Comparison of ENCODE assay signal across 8 mouse cellular contexts in genomic region chr3:28107446-28108004, GRCm38 (mm10).
DNase-seq lines count a peak whose midpoint lies in the region.

No protein-coding gene starts in this region.

- peak; percentile 7 to 26 for DNase-seq in urinary bladder, adult 18-20 months (ENCODE audit: low spot score in 2 of 2)
- no peak for DNase-seq in urinary bladder, postnatal 10 days (ENCODE audit: low spot score)
- DNase-seq in embryo, embryonic 11 days: peak; percentile 71
- peak; percentile 22 to 50 for DNase-seq in heart, postnatal 14 days
- peak; percentile 25 to 51 for DNase-seq in kidney, postnatal 4 days
- DNase-seq in lung, postnatal 25 days (ENCODE audit: low spot score): peak; percentile 47
- peak; percentile 9 for DNase-seq in right cerebral cortex, postnatal 4 days
- DNase-seq in B cell, adult 2 months: no peak

- intact Hi-C loops in heart, postnatal 14 days (cut with DNase I): loop anchor here (2.0 to 10.0 kb wide), 4 partner anchors 125 to 645 kb away; partner anchors contain the start of genes Fndc3b and Pld1

Comparison
In these comparisons a context has a peak if more than half of its experiments do, and no peak if none do; other contexts are left out.
1. DNase-seq: peak in urinary bladder, adult 18-20 months (2 of 2), embryo, embryonic 11 days (single experiment), heart, postnatal 14 days (2 of 2), kidney, postnatal 4 days (2 of 2), lung, postnatal 25 days (single experiment) and right cerebral cortex, postnatal 4 days (single experiment); none in urinary bladder, postnatal 10 days (single experiment) and B cell, adult 2 months (0 of 2).